Mouse (Mus musculus): ENCODE data around the gene Zfp958. TPM values are rescaled to one million over a fixed set of nuclear protein-coding genes. Genes with fewer than 3 reads are reported as not detected.
A peak's percentile ranks its signal among the peaks of the same experiment; 100 is the strongest.
"Not testable (repeated sequence)": the region's sequence is repeated elsewhere in the genome, so short reads cannot be mapped to it uniquely, and the experiment has no call there.

The Zfp958 gene
- 0.15 TPM in 1 of 2 replicates, not detected in the other for polyA plus RNA-seq (2012; ENCODE audit: insufficient read depth, low replicate concordance)

- Histone ChIP-seq H3K4me3 (replicated peaks) (peak within 1 kb of the TSS; percentile 94), H3K36me3 (replicated peaks; ENCODE audit: low read length) (peaks cover 34% of the 10 kb centered on the region), H3K9me3 (no peaks in the 10 kb centered on the region), H3K27me3 (replicated peaks) (no peaks in the 10 kb centered on the region), H3K4me1 (peaks cover 55% of the 10 kb centered on the region)
- no peak for TF ChIP-seq FLI1 (IDR thresholded peaks at IDR 0.05; ENCODE audit: low read length)
- TF ChIP-seq GATA1 (IDR thresholded peaks at IDR 0.05; ENCODE audit: borderline replicate concordance, low read length): no peak
Observed at GRCm38 (mm10) chr8:4612932-4613853, at the start of gene Zfp958. TSS of gene Zfp958 (plus strand) at chr8:4613167.

DNA sequence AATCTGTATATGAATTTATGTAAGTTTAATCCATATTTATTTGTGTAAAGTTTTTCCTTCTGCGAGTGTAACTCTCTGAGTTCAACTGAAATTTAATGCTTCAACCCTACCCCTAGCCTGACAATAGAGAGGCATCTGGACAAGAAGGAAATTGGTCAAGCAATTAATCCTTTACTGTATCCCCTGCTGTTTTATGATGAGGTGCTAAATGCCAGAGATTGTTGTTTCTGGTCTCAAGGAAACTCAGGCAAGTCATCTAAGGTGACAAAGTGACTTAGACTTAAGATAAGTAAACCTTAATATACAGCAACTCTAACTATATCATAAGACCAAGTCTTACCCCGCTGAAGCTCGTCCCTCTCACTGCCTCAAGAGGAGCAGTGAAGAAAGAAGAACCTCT, 31.0 kb upstream of the Zfp958 start:
- TF ChIP-seq GATA1 (IDR thresholded peaks at IDR 0.05; ENCODE audit: borderline replicate concordance, low read length) (no peak), FLI1 (IDR thresholded peaks at IDR 0.05; ENCODE audit: low read length) (no peak)
- Histone ChIP-seq H3K36me3 (replicated peaks; ENCODE audit: low read length) (no peaks in the 10 kb centered on the region), H3K9me3 (no peaks in the 10 kb centered on the region), H3K4me3 (replicated peaks) (no peak overlapping the region), H3K27me3 (replicated peaks) (peaks cover 2% of the 10 kb centered on the region), H3K4me1 (no peaks in the 10 kb centered on the region)

- no peaks in the 10 kb centered on the region for H3K36me3 ChIP-seq (replicated peaks; ENCODE audit: low read length)
- H3K27me3 ChIP-seq (replicated peaks): peaks cover 2% of the 10 kb centered on the region
- TF ChIP-seq FLI1 (IDR thresholded peaks at IDR 0.05; ENCODE audit: low read length): no peak
- no peak for TF ChIP-seq GATA1 (IDR thresholded peaks at IDR 0.05; ENCODE audit: borderline replicate concordance, low read length)
- no peaks in the 10 kb centered on the region for H3K4me1 ChIP-seq
- no peaks in the 10 kb centered on the region for H3K9me3 ChIP-seq
- H3K4me3 ChIP-seq (replicated peaks): no peak overlapping the region
Observed at GRCm38 (mm10) chr8:4582754-4583178, 30.2 kb upstream of the Zfp958 start.

- 0 out of 2 replicates have a peak, but pooled peaks cover 2% of the 10 kb centered on the region for H3K4me1 ChIP-seq
- no peak for TF ChIP-seq GATA1 (IDR thresholded peaks at IDR 0.05; ENCODE audit: borderline replicate concordance, low read length)
- TF ChIP-seq FLI1 (IDR thresholded peaks at IDR 0.05; ENCODE audit: low read length): no peak
- H3K27me3 ChIP-seq (replicated peaks): peaks cover 2% of the 10 kb centered on the region
- H3K4me3 ChIP-seq (replicated peaks): no peak overlapping the region
- no peaks in the 10 kb centered on the region for H3K36me3 ChIP-seq (replicated peaks; ENCODE audit: low read length)
- no peaks in the 10 kb centered on the region for H3K9me3 ChIP-seq
Observed at GRCm38 (mm10) chr8:4584660-4585059, 28.3 kb upstream of the Zfp958 start.

DNA sequence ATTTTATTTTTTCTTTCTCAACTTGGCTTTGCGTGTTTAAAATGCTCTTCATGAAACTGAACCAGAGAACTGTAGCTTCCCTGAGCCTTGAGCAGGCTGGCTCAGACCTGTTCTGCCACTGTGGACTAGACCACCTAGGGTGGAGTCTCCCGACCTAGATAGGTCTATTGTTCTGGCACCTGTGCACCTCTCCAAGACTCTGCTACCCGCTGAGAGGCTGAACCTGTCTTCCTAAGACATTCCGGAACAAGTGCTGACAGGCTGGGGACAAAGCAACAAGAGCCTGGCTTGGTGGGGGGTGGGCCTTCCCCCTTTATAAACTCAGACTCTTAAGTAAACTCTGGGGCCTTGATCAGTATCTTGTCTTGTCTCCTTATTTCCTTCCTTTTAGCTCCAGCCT, 26.6 kb upstream of the Zfp958 start:
- Histone ChIP-seq H3K36me3 (replicated peaks; ENCODE audit: low read length) (no peaks in the 10 kb centered on the region), H3K27me3 (replicated peaks) (peaks cover 2% of the 10 kb centered on the region), H3K9me3 (no peaks in the 10 kb centered on the region), H3K4me1 (0 out of 2 replicates have a peak, but pooled peaks cover 2% of the 10 kb centered on the region), H3K4me3 (replicated peaks) (no peak overlapping the region)
- no peak for TF ChIP-seq FLI1 (IDR thresholded peaks at IDR 0.05; ENCODE audit: low read length)

- H3K9me3 ChIP-seq: no peaks in the 10 kb centered on the region
- peaks cover 2% of the 10 kb centered on the region for H3K27me3 ChIP-seq (replicated peaks)
- H3K36me3 ChIP-seq (replicated peaks; ENCODE audit: low read length): no peaks in the 10 kb centered on the region
- 0 out of 2 replicates have a peak, but pooled peaks cover 2% of the 10 kb centered on the region for H3K4me1 ChIP-seq
- H3K4me3 ChIP-seq (replicated peaks): no peak overlapping the region
- TF ChIP-seq GATA1 (IDR thresholded peaks at IDR 0.05; ENCODE audit: borderline replicate concordance, low read length): no peak
- TF ChIP-seq FLI1 (IDR thresholded peaks at IDR 0.05; ENCODE audit: low read length): no peak
Observed at GRCm38 (mm10) chr8:4588165-4589000, 24.6 kb upstream of the Zfp958 start.

- TF ChIP-seq FLI1 (IDR thresholded peaks at IDR 0.05; ENCODE audit: low read length) (no peak), GATA1 (IDR thresholded peaks at IDR 0.05; ENCODE audit: borderline replicate concordance, low read length) (no peak)
- H3K4me1 ChIP-seq: peaks cover 39% of the 10 kb centered on the region
- H3K4me3 ChIP-seq (replicated peaks): no peak overlapping the region
- no peaks in the 10 kb centered on the region for H3K36me3 ChIP-seq (replicated peaks; ENCODE audit: low read length)
- 0 out of 2 replicates have a peak, but pooled peaks cover 4% of the 10 kb centered on the region for H3K9me3 ChIP-seq
- no peaks in the 10 kb centered on the region for H3K27me3 ChIP-seq (replicated peaks)
Observed at GRCm38 (mm10) chr8:4608896-4609295, 4.1 kb upstream of the Zfp958 start.

DNA sequence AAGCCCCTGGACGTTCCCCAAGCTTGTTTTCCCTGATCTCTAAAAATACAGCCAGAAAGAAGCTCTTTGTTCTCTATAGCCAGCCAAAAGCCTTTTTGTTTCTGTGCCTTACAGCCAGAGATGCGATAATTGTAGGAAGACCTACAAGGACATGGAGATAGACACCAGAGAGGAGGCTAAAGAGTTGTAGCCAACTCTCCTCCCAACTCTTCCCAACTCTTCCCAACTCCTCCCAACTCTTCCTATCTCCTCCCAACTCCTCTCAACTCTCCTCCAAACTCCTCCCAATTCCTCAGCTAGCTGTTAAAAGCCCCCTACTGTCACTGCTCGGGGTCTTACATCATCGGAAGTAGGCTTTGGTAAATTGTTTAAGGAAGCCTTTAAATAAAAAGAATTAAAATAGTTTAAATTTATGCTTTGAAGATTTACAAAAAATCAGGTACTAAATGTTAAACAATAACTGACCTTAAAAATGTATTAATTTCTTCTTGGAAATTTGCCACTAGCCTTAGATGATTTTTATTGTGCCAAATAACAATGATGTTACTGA, 1.3 kb upstream of the Zfp958 start:
- not testable (repeated sequence) for H3K4me3 ChIP-seq (replicated peaks); H3K27me3 ChIP-seq (replicated peaks); H3K9me3 ChIP-seq
- H3K4me1 ChIP-seq: peaks cover 54% of the 10 kb centered on the region
- H3K36me3 ChIP-seq (replicated peaks; ENCODE audit: low read length): peaks cover 24% of the 10 kb centered on the region

GRCm38 (mm10) chr8:4627349-4627748, 14.4 kb downstream of the Zfp958 start:
- Histone ChIP-seq H3K36me3 (replicated peaks; ENCODE audit: low read length) (peaks cover 99% of the 10 kb centered on the region), H3K9me3 (peaks cover 72% of the 10 kb centered on the region), H3K4me3 (replicated peaks) (no peak overlapping the region), H3K4me1 (no peaks in the 10 kb centered on the region), H3K27me3 (replicated peaks) (no peaks in the 10 kb centered on the region)
- no peak for TF ChIP-seq GATA1 (IDR thresholded peaks at IDR 0.05; ENCODE audit: borderline replicate concordance, low read length)
- TF ChIP-seq FLI1 (IDR thresholded peaks at IDR 0.05; ENCODE audit: low read length): no peak

Measured in megakaryocyte, embryonic 14.5 days (primary cell).